Mouse (Mus musculus) frontal cortex, postnatal 36 days (tissue): ENCODE results near the gene Nutm1.

Experiments used
- DNase-seq, 2 experiments: peaks; one replicate each; pipeline ENCODE4 v3.0.0; 2022; ENCODE audit warnings: low spot score in 2 of 2

Gene Nutm1

GRCm38 (mm10) chr2:112261748-112262653, 2.9 kb upstream of the Nutm1 start, which contains the start of gene Nop10:
TSS of gene Nop10 (plus strand) at chr2:112261926.
- peak; percentile 88 to 95 for DNase-seq

DNA sequence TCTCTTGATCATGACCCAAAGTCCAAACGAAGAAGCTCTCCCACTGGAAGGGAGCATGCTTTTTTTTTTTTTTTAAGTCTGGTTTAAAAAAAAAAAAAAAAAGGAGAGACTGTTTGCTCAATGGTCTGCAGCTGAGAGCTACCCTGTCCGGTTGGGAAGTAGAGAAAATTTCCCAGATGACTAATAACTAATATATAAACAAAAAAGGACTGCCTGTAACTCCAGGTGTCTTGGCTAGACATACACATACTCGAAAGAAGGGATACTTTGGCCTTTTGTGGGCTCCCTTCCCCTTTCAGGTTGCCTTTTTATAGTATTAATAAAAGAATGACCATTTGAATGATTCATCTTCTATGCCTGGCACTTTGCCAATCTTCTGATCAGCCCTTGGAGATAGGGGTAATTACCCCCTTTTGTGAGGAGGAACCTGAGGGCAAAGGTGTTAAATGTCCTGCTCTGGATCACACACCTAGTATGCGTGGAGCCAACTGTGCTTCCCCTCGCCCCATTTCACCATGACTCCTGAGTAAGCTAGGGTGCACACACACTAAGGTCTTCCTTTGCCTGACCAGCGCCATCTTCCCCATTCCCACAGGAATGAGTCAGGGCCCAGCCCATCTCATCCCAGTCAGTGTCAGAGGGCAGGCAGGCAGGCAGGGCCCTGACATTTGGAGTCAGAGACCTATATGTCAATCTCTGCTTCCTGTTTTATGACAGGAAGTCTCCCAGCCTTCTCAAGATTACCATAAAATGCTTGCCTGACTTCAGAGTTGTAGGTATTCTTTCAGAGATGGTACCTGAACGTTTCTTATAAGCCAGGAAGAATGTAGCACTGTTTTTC, 4.2 kb downstream of the Nutm1 start:
- DNase-seq: no peak

DNA sequence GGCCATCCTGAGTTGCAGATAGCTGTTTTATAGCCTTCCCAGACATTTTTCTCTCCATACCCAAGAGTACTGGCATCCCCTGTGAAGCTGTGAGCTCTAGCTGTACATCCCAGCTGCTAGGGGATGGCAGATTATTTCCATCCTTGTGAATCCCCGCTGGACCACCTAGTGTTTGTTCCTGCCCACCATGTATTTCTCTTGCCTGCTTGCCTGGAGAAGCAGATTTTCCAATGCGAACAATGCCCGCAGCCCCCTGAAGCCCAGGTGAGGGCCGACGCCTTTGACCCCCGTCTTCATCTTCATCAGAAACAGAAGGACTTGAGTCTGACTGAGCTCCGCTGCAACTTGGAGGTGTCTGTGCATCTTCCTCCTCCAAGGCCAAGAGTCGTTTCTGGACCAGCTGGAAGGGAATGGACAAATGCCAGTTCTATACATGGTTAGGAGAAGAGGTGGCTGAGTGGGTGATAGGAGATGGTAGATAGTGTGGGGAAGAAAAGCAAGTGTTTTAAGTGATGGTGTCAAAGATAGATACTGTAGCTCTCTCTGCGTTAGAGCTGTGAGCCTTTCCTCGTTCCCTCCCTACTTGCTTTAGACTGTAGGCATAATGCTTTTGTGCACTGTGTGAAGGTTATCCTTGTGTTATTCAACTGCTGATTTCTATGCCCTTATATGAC, 9.2 kb downstream of the Nutm1 start:
- DNase-seq: peak in 1 of 2 experiments; percentile 62

DNA sequence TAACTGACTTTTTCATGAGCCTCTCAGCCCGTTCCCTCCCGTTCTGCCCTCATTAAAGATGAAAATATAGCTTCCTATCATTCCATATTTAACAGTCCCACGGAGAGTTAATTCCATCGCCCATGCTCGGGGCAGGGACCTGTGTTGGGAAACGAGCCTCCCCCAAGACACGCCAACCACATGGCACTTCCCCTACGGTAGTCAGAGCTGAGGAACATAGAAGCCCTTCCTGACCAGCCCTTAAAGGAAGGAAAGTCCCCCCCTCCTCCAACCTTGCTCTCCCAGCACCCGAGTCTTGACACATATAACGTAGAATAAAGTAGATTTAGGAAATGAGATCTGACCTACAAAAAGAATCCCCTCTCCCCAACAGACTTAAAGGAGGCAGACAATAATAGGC, 11.8 kb downstream of the Nutm1 start:
- no peak for DNase-seq

GRCm38 (mm10) chr2:112246193-112246592, 12.9 kb downstream of the Nutm1 start:
- DNase-seq: no peak

- DNase-seq: no peak
Measured at GRCm38 (mm10) chr2:112245307-112245706, 13.8 kb downstream of the Nutm1 start.

DNA sequence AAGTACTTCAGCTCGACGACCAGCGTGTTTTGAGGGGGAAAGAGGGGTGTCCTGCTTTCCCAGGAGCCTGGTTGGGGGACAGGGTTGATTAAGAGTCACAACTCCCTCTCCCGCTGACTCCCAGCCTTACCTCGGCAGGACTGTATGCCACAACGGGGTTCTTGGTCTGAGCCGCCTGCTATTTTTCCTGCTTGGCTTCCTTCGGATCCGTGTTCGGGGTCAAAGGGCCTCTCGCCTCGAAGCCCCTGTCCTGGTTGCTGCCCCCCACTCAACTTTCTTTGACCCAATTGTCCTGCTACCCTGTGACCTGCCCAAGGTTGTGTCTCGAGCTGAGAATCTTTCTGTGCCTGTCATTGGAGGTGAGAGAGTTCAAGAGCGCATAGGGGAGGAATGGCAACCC, 17.3 kb downstream of the Nutm1 start:
- no peak for DNase-seq

GRCm38 (mm10) chr2:112239935-112240721, 19.0 kb downstream of the Nutm1 start:
- no peak for DNase-seq

GRCm38 (mm10) chr2:112239212-112239934, 19.7 kb downstream of the Nutm1 start, which contains the start of gene Lpcat4:
TSS of gene Lpcat4 (plus strand) at chr2:112239468.
- peak; percentile 85 to 93 for DNase-seq

- no peak for DNase-seq
Measured at GRCm38 (mm10) chr2:112238006-112238405, 21.1 kb downstream of the Nutm1 start.

DNA sequence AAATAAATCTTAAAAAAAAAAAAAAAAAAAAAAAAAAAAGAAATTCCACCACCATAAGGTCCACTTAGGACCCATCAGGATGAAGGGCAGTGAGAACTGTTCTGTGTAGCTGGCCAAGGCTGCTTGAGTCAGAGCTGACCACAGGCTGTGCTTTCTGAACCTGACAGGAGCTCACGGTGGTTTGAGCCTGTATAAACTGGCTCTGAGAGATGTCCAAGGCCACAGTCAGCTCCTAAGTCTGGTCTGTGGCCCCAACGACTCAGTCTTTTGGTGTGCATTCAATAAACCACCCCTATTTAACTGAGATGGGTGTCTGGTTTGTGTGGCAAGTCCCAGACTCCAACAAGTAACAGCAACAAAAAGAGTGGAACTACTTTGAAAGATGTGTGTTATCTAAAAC, 22.5 kb downstream of the Nutm1 start:
- DNase-seq: no peak

- no peak for DNase-seq
Measured at GRCm38 (mm10) chr2:112232623-112233022, 26.5 kb downstream of the Nutm1 start.

DNA sequence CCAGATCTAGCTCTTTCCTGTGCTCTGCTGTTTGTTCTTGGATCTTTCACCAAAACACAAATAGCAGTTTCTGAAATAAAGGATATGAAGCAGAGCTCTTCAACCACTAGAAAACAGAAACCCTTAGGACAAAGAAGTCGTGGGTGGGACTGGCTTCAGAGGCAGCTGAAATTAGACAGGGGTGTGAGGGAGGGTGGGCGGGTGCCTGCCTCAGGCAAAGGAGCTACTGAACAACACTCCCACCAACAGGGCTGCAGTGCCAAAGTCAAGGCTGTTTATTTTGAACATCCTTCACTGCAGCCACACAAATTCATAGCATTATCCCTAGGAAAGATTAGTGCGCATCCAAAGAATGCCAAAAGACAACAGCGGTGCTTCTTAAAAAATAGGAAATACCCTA, 34.7 kb downstream of the Nutm1 start:
- DNase-seq: peak in 1 of 2 experiments; percentile 59

GRCm38 (mm10) chr2:112222607-112223006, 36.5 kb downstream of the Nutm1 start:
- peak in 1 of 2 experiments; percentile 41 for DNase-seq

GRCm38 (mm10) chr2:112220880-112221279, 38.2 kb downstream of the Nutm1 start:
- DNase-seq: no peak

DNA sequence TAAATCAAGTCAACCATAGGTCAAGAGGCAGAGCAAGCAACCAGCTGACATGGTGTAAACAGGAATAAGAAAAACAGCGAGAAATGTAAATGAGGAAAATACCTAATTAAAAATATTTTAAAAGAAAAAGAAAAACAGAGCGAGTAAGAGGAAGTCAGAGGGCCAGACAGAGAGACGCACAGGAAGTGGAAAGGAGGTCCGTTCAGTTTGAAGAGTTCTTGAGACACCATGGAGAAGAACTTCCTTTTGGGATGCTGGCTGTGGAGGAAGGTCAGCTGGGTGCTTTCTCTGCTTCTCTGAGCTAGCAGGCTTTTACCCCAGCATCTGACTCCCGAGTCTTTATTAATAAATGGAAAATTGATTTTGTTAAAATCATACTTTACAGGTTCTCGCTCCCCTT, 41.5 kb downstream of the Nutm1 start:
- DNase-seq: no peak

DNA sequence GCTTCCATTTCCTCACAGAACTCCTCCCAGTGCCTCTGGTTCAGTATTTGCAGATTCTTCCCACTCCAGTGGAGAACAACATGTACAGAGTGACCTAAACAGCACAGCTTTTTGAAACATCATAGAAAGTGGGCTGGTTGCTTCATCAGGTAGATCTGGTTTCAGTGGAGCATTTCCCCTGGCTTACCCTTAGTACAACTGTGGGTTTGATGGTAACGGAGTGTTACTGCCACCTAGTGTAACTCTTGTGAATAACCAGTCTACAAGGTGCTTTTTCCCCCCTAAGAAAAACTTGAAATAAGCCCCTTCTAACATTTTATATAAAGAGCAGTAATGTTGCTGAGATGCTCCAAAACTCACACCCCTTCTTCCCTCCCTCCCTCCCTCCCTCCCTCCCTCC, 43.1 kb downstream of the Nutm1 start:
- peak in 1 of 2 experiments; percentile 35 for DNase-seq

GRCm38 (mm10) chr2:112210699-112211098, 48.4 kb downstream of the Nutm1 start:
- DNase-seq: no peak

DNA sequence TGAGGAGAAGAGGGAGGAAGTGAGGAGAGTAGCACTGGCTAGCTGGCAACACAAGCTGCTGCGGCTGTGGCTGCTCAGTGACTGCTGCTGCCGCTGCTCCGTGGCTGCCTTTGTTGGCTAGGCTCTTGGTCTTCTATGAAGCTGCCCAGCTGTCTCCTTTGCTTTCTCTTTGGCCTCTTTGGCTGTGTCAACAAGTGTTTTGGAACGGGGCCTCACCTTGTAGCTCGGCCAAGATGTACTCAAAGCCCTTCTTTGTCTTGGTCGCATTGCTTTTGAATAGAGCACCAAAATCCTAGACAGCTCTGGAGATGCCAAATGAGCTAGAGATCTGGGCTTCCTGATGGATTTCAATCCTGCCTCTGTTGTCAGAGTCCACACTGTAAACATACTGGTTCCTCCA, 48.9 kb downstream of the Nutm1 start:
- peak; percentile 48 to 79 for DNase-seq

- no peak for DNase-seq
Measured at GRCm38 (mm10) chr2:112203056-112203455, 56.0 kb downstream of the Nutm1 start.
